Mouse (Mus musculus): ENCODE results near the gene Gga2.

Gga2 gene

DNA sequence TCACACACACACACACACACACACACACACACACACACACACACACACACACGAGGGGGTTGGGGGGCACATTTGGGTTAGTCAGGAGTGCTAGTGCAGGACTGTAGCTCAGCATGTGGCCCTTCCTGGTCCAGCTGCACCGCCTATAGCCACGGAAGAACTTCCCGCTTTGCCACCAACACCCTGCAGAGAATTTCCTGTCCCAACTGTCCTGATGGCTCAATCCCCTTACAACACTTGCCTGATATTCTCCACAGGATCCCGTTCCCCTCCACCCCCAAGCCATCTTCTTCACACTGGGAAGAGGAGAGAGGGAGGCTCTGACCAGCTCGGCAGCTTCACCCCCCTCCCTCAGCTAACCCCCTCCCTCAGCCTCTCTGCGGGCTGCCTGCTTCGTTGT lies 20.6 kb downstream of the Gga2 start:
- no peak for DNase-seq (ENCODE audit: low spot score)

DNA sequence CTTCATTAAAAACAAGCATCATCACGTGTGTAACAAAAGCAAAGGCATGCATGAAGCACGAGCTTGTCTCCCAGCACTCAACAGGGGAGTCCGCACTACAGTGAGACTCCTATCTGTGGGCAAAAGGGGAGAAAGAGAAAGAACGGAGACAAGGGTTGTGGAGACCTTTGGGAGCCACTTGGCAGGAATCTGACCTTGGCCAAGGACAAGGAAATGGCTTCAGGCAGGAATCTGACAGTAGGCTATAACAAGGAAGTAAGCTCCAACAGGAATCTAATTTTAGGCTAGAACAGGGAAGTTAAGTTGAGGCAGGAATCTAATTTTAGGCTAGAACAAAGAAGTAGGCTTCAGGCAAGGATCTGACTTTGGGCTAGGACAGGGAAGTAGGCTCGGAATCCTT lies 25.1 kb downstream of the Gga2 start:
- DNase-seq (ENCODE audit: low spot score): no peak

DNA sequence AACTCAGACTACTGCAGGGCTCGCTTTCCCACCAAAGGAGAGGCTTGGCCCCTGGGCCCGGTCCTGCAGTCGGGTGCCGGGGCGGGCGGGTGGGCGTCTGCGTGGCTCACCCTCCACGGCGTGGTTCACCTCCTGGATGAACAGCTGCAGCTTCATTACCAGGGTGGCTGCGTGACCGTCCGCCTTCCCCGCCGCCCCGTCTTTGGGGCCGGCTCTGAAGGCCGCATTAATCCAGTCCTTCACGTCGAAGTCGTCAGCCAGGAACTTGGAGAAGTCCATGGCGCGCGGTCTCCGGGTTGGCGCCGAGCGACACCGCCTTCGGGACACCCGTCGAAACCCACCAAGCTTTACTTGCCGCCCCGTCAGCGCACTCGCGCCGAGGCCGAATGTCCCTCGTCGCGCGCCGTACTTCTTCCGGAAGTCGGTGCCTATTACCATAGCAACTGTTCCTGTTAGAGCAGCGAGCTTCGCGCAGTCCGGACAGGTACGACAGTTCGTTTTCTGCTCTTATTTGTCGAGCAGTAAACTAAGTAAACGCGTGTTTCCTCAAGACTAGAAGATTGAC lies 39.6 kb downstream of the Gga2 start, which contains the start of gene Cog7:
Gene Cog7 (minus strand): TSS at position 405 of the 565 bp plus-strand sequence.
- peak; percentile 76 for DNase-seq (ENCODE audit: low spot score)

DNA sequence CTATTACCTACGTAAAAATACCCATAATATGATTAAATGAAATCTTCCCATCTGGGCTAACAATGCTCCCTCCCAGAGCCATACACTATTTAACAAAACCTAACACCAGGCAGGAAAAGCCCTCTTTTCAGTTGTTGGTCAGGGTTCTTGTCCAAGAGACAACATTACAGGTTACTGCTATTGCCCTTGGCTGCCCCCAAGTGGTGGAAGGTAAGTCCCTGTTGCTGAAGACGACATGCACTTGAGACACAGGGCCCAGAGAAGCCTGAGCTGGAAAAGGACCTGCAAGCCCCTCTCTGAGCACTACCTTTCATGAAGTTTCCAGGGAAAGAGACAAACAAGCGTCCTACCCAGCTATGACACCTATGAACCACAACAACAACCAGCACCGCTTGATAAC lies 46.0 kb downstream of the Gga2 start:
- DNase-seq (ENCODE audit: low spot score): no peak

DNA sequence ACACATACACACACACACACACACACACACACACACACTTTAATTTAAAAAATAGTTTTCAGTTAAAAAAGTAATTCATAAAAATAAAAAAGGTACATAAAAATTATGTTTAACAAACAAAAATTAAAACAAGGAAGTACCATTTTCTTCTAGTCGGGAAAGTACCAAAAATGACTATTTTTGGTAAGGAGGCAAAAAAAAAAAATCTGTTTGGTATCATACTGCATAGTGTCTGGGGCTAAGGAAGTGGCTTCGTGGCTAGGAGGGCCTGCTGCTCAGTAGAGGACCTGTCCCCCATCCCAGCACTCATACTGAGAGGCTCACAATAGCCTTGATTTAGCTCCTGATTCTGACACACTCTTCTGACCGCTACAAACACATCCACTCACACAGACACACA lies 49.3 kb downstream of the Gga2 start:
- no peak for DNase-seq (ENCODE audit: low spot score)

DNA sequence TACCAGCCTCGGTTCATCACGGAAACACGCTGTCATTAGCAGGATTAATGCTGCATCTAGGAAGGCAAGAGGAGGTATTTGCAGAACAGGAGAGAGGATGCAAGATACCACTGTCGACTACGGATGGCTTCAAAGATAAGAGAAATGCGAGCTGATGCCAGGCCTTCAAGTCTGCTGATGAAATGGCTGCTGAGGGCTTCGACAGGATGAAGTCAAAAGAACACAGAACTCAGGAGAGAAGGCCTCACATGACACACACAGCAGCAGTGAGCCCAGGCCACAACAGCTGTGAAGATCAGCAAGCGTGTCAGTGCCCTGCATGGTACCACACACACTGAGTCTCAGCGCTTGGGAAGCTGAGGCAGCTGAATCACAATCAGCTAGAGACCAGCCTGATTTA lies 50.8 kb downstream of the Gga2 start:
- no peak for DNase-seq (ENCODE audit: low spot score)

DNA sequence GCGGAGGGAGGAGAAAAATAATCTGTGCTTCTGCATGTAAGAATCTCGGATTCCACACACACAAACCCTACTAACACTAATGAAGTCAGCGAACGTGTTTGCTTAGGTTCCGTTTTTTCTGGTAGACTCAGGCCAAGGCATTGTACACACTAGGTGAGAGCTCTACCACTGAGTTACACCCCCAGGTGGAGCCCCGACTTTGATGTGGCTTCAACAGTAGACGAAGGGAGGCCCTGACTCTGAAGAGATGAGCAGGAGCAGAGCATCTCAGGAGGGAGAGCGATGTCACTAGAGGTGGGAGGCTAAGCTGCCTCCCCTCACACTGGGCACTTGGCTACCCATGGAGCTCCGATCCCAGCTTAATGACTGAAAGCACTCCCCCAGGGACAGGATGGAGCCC lies 52.2 kb downstream of the Gga2 start:
- no peak for DNase-seq (ENCODE audit: low spot score)

DNA sequence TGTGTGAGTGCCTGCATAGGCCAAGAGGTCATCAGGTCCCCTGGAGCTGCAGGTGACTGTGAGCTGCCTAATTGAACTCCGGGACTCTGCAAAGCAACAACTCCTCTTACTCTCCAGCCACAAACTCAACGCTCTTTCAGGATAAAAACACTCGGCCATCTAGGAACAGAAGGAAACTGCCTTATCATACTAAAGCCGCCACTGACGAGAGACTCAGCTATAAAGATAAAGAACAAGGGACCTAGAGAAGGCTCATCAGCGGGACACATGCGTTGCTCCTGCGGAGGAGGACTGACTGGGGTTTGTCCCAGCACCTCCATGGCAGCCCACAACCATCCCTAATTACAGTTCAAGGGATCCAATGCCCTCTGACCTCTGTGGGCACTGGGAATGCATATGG lies 52.8 kb downstream of the Gga2 start:
- no peak for DNase-seq (ENCODE audit: low spot score)

DNA sequence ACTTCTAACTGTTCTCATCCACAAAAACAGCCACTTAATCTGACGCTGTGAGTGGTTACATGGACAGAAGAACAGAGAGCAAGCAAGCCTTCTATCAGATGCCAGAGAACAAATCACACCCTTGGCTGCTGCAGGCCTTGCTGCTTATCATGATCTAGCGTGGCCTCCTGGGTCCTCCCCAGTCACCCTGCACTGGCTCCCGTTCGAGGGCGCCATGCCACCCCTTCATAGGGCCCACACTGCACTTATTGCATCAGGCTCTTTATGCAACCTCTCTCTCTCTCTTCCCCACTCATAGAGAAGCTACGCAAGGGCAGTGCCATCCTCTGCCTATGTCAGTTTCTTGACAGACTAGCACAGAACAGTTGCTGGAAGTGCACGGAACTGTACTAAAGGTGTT lies 54.9 kb downstream of the Gga2 start:
- DNase-seq (ENCODE audit: low spot score): no peak

DNA sequence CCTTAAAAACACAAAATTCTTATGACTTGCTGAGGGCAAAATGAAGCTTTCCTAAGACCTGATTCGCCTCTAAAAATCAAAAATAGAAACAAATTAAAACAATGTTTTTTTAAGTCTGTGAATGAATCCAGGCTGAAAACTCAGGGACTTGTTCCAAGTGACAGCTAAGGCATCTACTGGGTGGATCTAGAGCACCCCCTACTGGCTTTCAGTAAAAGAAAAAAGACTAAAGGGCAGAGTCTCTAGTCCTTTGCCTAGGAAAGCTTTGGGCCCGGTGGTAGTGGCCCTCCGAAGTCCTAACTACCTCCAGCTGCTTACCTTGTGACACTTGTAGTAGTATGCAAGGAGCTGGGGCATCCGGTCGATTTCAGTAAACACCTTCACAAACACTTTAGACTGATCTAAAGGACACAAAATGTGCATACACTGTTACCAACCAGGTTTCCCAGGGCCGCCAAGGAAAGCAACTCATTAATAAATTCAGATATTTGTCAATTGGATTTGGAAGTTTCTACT lies 57.1 kb downstream of the Gga2 start:
- peak; percentile 47 for DNase-seq (ENCODE audit: low spot score)

DNA sequence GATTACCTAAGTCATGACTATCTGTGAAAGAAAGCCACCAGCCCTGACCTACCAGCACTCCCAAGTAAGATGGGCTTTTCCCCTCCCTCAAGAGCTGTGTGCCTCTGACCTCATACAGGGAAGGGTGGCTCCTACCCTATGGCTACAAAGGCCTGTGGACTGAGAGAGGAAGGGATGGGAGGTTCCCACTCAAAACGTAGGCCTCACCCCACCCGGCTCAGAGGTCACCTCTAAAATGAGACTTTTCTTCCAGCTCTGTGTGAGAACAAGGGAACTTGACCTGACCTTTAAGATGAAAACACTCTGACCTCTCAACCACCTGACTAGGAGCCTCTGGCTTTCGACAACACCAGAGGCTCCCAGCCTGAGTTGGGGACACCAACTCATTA lies 58.5 kb downstream of the Gga2 start:
- DNase-seq (ENCODE audit: low spot score): no peak

DNA sequence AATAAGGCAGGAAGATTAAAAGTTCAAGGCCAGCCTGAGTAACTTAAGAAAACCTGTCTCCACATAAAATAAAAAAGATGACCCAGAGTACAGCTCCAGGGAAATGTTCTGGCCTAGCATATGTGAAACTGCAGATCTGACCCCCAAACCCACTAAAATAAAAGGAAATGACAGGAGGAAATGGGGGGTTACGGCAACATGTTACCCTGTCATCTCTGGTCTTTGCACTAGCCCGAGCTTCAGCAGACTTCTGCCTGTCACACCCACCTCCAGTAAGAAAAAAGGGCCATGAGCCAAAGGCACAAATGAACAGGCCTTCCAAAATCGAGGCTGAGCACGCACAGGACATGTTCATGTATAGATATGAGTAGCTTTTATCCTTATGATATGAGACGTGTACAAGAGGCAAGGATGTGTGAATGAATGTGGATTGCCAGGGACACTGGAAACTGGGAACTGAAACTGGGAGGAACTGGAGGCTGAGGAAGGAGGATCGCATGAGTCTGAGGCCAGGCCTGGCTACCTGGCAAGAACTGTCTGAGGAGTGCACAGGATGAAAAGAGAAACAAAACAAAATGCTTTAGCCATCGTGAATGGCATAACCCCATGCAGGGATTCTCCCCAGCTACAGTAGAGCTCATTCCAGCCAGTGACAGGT lies 59.0 kb downstream of the Gga2 start:
- DNase-seq (ENCODE audit: low spot score): no peak

DNA sequence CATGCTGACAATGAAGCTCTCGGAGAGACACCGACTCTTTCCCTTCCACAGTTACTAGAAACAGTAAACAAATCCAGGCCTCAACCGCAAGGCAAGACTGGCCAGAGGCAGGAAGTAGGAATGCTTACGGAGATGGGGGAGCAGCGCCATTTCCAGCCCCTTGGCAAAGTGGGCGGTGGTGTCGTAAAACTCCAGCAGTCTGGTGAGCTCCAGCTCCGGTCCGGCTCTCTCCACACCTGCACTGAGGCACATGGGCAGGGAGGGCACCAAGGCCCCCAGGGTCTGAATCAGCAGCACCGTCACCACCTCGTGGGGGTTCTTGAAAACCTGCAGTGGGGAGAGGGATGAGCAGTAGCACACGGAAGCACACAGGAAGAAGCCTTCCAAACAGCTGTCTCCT lies 65.2 kb downstream of the Gga2 start:
- no peak for DNase-seq (ENCODE audit: low spot score)

DNA sequence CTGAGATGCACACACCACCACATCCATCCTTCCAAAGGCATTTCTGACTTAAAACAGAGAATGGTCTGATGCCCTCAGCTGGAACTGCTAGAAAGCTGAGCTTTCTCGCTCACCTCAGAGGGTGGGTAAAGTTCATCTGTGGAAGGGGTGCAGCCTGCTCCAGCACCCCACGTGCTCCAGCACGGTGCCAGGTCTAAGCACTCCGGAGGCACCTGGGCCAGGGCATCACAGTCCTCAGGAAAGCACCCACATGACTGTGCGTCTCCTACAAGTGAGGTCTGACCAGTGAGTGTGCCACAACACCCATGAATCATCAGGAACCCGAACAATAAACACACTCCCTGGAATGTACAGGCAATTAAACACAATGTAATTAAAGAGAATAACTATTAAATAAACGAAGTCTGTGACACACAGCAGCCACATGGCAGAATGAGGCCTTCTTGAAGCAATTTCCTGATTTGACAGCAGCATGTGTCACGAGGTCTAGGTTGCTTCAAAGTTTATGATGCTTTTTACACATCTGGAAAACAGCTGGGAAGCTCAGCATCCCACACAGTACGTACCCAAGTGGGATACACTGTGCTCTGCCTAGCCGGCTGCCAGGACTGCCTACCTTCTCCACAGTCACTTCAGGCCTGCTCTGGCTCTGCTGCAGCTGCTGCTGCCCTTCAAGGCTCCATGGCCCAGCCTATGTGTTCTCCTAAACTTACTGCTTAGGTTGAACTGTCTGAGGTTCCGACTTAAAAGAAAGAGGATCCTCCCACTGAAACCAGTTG lies 65.9 kb downstream of the Gga2 start:
- no peak for DNase-seq (ENCODE audit: low spot score)

DNA sequence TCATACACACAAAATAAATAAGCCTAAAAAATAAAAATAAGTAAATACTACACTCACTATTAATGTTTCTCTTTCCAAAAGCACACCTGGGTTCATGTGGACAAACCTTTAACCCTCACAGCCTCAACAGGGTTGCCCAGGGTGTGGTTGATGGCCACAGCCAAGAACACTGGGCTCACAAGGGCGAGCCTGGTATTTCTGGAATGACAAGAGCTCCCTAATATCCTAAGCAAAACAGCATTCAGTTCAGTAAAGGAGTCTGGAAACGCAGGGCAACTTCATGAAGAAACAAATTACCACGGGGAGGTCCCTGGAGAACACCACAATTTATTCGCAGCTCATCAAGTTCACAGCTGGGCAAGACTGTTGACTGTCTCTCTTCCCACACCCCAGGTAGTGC lies 73.5 kb downstream of the Gga2 start:
- DNase-seq (ENCODE audit: low spot score): no peak

DNA sequence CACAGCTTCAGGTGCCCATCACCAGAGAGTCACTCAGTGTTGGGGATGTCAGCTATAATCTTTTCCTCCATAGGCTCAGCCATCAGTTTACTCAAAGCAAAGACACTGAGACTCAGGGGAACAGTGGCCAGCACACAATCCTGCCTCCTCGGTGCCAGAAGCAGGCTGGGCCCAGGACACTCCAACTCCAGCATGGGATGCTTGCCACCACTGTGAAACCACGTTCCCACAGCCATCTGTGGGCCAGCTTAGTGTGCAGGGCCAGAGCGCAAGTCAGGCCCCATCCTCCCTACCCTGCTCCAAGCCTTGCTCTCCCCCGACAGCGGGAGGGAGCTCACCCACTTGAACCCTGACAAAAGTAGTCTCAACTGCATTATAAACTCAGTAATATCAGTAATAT lies 74.8 kb downstream of the Gga2 start:
- no peak for DNase-seq (ENCODE audit: low spot score)

DNA sequence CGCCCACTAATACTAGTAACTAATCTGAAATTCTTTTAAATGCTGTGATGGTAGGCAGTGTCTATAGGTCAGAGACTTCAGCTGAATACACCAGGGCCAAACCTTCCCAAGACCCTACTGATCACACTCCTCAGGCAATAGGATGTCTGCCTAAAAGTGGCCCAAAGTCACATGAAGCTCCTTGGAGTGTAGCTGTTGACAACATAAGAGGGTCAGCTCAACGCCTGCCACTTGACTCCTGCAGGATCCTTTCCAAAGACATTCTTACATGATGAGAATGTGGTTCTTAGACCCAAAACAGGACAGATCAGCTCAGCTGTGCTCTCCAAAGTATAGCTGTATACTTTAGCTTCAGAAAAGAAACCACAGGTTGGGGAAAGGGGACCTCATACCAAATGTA lies 78.7 kb downstream of the Gga2 start:
- DNase-seq (ENCODE audit: low spot score): no peak

DNA sequence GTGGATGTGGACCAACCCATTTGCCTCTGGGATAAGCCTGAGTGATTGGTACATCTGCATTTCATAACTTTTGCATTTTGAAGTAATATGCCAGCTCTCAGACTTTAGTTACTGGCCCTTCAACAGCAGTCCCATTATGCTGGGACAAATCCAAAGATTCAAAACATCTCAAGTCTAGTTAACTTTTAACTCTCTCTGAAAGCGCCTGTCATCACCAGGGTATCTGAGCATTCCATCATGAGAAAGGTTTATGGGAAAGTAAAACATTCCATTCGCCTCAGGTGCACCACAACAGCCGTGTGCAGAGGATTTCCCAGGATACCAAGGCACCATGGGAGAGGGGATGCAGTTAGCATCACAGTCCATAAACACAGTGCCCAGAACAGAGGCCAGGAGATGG lies 79.4 kb downstream of the Gga2 start:
- DNase-seq (ENCODE audit: low spot score): no peak

DNA sequence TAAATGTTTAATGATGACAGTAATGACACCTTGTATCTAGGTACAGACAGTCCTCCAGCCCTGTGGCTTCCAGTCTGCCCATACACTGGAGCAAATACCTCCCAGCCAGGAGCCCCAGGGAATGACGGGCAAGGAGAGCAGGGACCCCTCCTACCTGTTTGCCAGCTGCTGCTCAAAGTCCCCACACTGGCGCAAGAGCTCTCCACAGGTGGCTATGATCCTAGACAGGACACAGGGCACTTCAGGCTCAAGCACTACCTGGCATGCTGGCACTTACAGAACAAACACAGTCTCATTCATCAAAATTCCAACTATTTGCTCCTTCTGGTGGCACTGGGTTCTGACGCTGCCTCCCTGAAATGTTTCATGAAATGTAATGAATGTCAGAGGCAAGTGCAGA lies 80.0 kb downstream of the Gga2 start:
- no peak for DNase-seq (ENCODE audit: low spot score)

DNA sequence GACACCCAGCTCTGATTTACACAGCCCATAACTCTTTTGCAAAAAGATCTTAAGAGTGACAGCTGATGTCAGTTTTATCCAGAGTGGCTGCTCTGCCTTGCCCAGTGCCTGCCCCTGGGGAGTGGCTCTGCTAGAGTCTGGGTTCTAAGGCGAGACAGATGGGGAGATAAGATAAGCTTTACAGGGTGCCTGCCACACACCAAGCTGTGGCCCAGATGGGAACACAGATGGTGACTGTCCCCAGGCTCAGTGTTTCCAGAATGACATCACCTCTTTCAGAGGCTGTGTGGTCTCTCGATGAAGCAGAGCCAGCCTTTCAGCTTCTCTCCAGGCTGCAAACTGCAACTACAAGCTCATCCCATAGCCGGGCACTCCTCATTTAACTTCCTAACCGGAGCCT lies 81.3 kb downstream of the Gga2 start:
- DNase-seq (ENCODE audit: low spot score): peak; percentile 69

DNA sequence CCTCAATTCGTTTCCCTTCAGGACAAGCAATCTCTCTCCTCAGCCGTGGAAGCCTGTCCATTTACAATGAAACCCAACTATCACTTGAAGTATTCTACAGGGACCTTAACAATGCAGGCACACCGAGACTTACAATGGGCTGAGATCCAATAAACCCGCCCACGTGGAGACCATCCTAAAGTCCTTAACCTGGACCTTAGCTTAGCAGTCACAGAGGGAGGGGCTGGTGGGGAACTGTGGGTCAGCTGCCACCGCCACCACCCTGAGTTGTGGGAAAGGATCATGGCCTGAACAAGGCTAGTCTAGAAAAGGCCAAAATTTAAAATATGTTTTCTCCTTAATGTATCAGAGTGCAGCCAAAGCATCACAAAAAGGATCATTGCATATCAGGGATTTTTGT lies 81.8 kb downstream of the Gga2 start:
- no peak for DNase-seq (ENCODE audit: low spot score)

DNA sequence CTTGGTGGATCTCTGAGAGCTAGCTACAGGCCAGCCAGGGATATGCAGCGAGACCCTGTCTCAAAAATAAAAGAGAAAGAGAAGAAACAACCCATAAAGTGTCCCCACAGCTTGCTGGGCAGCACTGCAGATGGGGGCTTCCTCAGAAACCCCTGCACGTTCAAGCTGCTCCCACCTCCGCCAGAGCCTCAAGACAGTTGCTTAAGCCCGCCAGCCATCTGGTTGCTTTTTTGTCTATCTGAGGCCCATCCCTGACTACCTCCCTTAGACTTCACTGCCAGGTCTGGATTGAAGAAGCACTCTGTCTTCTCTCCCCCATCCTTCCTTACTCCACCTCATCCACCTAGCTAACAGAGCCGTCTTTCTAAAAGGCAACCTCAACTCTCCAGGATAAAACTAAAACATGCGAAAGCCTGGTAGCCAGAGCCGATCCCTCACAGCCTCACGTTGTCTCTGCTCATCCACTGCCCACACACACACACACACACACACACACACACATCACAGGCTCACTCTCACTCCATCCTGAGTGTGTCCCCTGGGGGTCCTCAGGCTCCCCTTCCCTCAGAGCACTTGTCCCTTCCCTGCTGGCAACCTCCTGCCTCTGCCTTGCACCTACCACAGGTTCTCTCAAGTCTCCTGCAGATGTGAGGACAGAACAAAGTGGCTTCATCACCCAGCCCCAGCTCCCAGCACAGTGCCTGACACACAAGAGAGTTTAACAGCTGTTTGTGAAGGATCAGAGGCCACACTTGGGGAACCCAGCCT lies 82.7 kb downstream of the Gga2 start:
- DNase-seq (ENCODE audit: low spot score): no peak

All from layer of hippocampus, adult 9-10 months (tissue).